Mouse (Mus musculus) ES-CJ7 (cell line): ENCODE results near the gene Crebl2.
A peak's percentile ranks its signal among the peaks of the same experiment; 100 is the strongest.

Source experiments
- DNase-seq: peaks from one replicate; pipeline ENCODE4 v3.0.0; 2011; ENCODE audit warnings: low read depth, low spot score

Crebl2 gene

DNA sequence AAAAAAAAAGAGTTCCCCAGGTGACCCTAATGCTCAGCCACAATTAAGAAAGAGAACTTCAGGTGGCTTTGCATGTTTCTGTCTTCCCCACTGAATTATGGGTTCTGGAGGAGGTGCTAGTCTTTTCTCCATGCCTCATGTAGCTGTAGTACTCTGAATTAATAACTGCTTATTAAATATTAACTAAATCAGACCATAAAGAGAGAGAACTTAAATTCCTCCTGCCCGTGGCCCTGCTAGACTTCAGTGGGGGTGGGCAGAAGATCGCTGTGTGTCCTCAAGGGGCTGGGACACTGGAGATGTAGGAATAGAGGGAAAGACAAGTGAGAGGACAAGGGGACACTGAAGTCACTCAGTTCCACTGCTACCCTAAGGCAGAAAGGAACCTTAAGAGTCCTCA is 42.3 kb downstream of the Crebl2 start:
- no peak for DNase-seq

DNA sequence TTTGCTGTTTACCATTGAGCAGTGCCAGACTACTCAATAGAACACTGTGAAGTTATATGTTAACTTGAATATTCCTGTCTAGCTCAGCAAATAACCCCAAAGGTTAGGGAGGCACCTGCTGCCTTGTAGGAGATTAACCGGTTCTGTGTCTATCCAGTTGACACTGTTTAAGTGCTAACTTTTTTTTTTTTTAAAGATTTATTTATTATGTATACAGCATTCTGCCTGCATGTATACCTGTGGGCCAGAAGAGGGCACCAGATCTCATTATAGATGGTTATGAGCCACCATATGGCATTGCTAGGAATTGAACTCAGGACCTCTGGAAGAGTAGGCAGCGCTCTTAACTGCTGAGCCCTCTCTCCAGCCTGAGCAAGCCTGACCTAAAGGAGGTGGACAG is 43.1 kb downstream of the Crebl2 start:
- peak; percentile 41 for DNase-seq

DNA sequence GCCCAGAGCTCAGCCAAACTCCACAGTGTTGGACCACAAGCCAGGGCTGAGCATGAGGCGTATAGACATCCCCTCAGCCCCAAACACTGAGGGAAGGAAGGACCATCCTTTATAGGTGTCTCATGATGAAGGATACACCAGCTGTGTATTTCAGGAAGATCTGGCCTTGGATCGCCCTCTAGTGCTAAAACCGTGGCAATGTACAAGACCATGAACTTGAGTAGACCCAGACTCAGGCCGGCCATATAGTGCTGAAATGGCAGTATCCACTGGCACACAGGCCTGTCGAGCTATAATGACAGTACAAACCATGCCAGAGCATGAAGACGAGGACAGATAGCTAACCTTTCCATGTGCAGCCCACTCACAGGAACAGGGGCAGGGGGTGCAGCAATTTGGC is 46.8 kb downstream of the Crebl2 start:
- DNase-seq, result peak; percentile 84

DNA sequence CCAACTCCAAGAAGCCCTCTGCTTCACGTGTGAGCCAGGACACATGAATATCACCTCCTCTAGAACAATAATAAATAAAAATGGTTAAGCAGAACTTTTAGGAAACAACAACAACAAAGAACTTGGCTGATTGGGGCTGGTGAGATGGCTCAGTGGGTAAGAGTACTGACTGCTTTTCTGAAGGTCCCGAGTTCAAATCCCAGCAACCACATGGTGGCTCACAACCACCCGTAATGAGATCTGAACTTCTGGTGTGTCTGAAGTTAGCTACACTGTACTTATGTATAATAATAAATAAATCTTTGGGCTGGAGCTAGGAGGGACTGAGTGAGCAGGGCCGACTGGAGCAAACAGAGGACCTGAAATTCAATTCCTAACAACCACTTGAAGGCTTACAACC is 47.3 kb downstream of the Crebl2 start:
- no peak for DNase-seq

GRCm38 (mm10) chr6:134877892-134878291 is 47.9 kb downstream of the Crebl2 start:
- no peak for DNase-seq

DNA sequence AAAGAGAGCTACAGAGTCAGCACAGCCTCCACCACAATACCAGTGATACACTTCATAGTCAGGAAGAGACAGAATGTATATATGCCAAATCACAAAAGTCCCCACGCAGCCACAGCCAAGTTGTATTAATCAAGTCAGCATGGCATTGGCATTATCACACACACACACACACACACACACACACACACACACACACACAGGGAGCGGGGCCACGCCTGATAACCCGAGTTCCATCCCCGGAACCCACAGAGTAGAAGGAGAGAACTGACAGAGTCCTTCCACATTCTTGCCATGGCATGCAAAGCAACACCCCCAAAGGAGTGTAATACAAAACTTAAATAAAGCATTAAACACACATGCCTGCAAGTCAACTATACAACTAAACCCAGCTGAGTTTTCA is 49.6 kb downstream of the Crebl2 start:
- no peak for DNase-seq

- DNase-seq, result no peak
These were observed 50.1 kb downstream of the Crebl2 start for GRCm38 (mm10) chr6:134880046-134880445.

DNA sequence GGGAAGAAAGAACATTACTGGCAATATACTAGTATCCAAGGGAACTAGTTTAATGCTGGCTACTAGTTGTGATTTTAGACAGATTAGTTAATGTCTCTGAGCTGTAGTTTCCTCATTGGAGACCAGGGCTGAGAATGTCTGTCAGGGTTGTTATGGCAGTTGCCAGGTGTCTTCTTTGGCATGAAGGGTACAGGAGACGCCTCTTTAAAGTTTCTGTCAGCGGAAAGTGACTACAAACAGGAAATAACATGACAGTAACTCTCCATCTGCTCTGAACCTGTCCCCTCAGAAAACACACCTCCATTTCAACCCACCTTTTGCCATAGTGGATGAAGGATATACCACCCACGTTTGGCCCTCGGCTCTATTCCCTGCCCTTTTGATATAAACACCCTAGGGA is 53.7 kb downstream of the Crebl2 start:
- DNase-seq, result no peak

DNA sequence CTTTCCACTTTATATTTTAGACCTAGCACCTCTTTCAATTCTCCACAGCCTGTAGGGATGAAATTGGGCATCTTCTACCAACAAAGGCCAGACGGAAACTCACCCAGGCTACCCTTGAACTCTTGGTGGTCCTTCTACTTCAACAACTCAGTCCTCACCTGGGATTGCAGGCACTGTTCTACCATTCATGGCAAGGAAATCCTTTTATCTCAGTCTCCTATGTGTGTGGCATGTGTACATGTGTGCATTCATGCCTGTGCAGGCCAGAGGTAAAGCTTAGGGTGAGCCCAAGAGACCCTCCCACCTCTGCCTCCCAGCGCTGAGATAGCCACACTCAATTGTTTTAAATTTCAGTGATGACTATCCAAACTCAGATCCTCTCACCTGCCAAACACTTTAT is 55.6 kb downstream of the Crebl2 start:
- DNase-seq, result no peak

- no peak for DNase-seq
These were observed 56.5 kb downstream of the Crebl2 start for GRCm38 (mm10) chr6:134886475-134886874.

- no peak for DNase-seq
These were observed 57.1 kb downstream of the Crebl2 start for GRCm38 (mm10) chr6:134887008-134887407.

- peak; percentile 99 for DNase-seq
These were observed 57.9 kb downstream of the Crebl2 start for GRCm38 (mm10) chr6:134887711-134888449.

DNA sequence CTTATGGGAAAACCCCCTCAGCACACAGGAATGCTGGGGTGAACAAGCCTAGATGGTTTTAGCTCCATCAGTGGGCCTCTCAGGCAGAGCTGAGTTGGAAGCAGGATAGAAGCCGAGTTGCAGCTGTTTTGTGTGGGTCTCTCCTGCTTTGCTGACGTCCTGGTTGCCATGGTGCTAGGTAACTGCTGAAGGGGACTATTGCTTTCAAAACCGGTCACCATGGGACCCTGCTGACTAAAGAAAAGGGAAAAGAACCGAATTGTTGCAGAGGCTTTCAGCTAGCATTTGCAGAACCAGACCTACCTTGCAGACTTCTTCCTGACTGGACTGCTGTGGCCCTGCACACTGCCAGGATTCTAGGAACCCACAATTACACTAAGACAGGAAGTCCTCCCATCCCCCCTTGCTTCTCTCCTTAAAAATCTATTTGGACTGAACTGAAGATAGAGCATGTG is 58.6 kb downstream of the Crebl2 start:
- peak; percentile 56 for DNase-seq

DNA sequence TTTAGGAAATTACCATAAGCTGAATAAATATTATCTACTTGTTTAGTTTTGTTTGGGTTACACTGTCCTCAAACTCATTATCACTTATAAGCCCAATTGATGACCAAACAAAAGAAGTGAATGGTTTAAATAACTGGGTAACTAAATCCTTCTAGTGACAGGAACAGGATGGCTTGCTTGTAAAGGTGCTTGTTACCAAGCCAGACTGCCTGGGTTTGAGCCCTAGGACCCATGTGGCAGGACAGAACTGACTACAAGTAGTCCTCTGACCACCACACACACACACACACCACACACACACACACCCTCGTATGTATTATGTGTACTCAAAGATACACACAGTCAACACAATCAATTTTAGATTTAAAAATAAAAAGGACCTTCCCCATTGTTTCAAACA is 59.8 kb downstream of the Crebl2 start:
- DNase-seq, result peak; percentile 48

GRCm38 (mm10) chr6:134890436-134890835 is 60.5 kb downstream of the Crebl2 start:
- no peak for DNase-seq

DNA sequence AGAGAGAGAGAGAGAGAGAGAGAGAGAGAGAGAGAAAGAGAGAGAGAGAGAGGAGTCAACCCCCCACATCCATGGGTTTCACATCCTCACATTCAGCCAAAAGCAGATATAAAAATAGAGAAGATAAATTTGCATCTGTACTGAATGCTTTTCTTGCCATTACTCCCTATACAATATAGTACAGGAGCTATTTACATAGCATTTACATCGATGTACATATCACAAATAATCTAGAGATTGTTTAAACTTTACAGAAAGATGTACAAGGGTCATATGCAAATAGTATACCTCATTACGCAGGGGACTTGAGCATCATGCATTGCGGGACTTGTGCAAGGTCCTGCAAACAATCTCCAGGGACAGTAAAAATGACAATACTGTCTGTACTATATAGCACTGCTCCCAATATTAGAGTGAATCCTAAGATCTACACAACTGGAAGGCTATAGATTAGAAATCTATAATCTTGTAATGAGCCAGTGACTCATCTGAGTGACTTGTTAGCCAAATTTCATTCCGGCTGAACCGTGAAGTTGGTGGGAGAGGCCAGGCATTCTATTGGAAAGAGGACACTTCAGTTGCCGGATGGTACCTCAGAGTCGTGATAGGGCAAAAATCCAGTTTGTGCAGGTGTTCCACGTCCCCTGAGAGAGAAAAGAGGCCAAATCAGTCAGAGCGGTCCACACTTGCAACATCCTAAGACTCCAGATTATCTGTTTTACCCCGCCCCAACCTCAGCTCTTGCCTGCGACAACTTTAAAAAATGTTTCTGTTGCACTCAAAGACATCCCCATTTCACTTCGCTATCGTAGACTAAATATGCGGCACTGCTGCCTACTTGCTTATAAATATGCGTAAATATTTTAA is 66.8 kb downstream of the Crebl2 start:
- peak; percentile 28 for DNase-seq

- peak; percentile 98 for DNase-seq
These were observed 67.6 kb downstream of the Crebl2 start for GRCm38 (mm10) chr6:134897443-134898094.

GRCm38 (mm10) chr6:134898095-134898965 is 68.4 kb downstream of the Crebl2 start, which contains the start of gene Gpr19:
TSS of gene Gpr19 (minus strand) at chr6:134898578.
- peak; percentile 98 for DNase-seq

DNA sequence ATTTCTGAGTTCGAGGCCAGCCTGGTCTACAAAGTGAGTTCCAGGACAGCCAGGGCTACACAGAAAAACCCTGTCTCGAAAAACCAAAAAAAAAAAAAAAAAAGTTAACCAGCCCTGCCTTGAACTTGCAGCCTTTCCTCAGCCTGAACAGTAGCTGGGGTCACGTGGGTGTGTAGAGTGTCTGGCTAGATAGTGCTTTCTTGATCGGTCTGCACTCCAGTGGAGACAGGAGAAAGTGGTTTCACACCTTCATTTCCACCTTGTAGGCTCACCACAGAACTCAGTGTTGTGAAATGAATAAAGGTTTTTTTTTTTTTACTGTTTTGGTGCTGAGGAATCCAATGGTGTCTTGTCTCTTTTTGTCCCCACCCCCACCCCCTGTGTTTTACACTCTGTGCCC is 73.4 kb downstream of the Crebl2 start:
- peak; percentile 29 for DNase-seq

GRCm38 (mm10) chr6:134903891-134904884 is 74.2 kb downstream of the Crebl2 start:
- no peak for DNase-seq
